Mouse (Mus musculus) intestine, embryonic 16.5 days (tissue): ENCODE measurements around the gene Galntl6. TPM values are rescaled to one million over a fixed set of nuclear protein-coding genes. Genes with fewer than 3 reads are reported as not detected.

ENCODE experiments used
- ATAC-seq: fragments of 200-750 bp; cut with Nextera tagmentation; 2 replicates; pipeline ENCODE4 v1.8.0; 2017; ENCODE audit warnings: moderate TSS enrichment, moderate library complexity
- H3K27ac ChIP-seq: fragments of 300-500 bp; sonication (generic); 2 replicates; pipeline ENCODE4 v1.5.1; 2014; ENCODE audit warnings: mild to moderate bottlenecking, low read length
- H3K27me3 ChIP-seq: fragments of 300-500 bp; sonication (generic); replicated peaks from 2 replicates; pipeline ENCODE4 v1.6.1; 2014; ENCODE audit warnings: low read length, control low read depth, mixed read lengths; ENCODE audit not compliant: control insufficient read depth, insufficient read depth
- H3K36me3 ChIP-seq: fragments of 300-500 bp; sonication (generic); 2 replicates; pipeline ENCODE4 v1.6.1; 2014; ENCODE audit warnings: low read length, control low read depth; ENCODE audit not compliant: control insufficient read depth, insufficient read depth
- H3K4me1 ChIP-seq: fragments of 300-500 bp; sonication (generic); 2 replicates; pipeline ENCODE4 v1.6.1; 2014; ENCODE audit warnings: low read length, control low read depth, mixed read lengths; ENCODE audit not compliant: control insufficient read depth, insufficient read depth
- H3K4me2 ChIP-seq: fragments of 300-500 bp; sonication (generic); 2 replicates; pipeline ENCODE4 v1.6.1; 2014; ENCODE audit warnings: low read depth, low read length, control low read depth
- H3K4me3 ChIP-seq: fragments of 300-500 bp; sonication (generic); 2 replicates; pipeline ENCODE4 v1.5.1; 2014; ENCODE audit warnings: mild to moderate bottlenecking, low read length
- H3K9ac ChIP-seq: fragments of 300-500 bp; sonication (generic); 2 replicates; pipeline ENCODE4 v1.6.1; 2014; ENCODE audit warnings: low read depth, low read length
- H3K9me3 ChIP-seq: fragments of 300-500 bp; sonication (generic); 2 replicates; pipeline ENCODE4 v1.6.1; 2016; ENCODE audit warnings: low read length, control low read depth; ENCODE audit not compliant: control insufficient read depth
- WGBS: fragments of 180-500 bp; shearing (Covaris S2); extraction: QIAGEN DNeasy Blood & Tissue Kit; methylation state at CpG from one replicate; pipeline ENCODE4 v1.1.7; 2014; 5-methylcytosine and 5-hydroxymethylcytosine counted together
- polyA plus RNA-seq: library from polyadenylated mRNA; unstranded; fragments of >200 nt; fragmentation: Nextera tagmentation; extraction: Ambion mirVana; gene quantifications from 2 replicates; pipeline ENCODE4 v1.2.1, GENCODE M21; 2015

Gene Galntl6
- polyA plus RNA-seq, 1 experiment from 2014 or later, result 0.56 TPM

DNA sequence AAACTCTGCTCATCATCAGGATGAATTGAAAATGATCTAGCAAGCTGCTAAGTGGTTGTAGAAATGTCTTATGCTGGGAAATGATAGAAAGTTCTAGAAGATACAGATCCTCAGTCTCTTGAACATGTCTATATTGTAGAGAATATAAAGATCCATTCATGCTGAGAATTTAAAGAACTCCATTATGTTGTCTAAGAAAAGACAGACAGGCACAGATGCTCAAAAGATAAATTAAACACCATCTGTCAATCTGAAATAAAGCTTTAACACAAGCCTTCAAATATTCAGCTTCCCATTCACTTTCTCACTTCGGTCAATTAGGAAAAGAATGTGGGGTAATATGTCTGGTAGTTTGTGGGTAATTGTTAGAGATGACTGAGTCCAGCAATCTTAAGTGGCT lies 658.8 kb downstream of the Galntl6 start:
- Histone ChIP-seq H3K4me1 (no peaks in the 10 kb centered on the region), H3K4me2 (no peak overlapping the region), H3K27me3 (no peaks in the 10 kb centered on the region), H3K4me3 (no peak overlapping the region), H3K9me3 (no peaks in the 10 kb centered on the region), H3K36me3 (no peaks in the 10 kb centered on the region), H3K9ac (no peak overlapping the region), H3K27ac (no peak overlapping the region)
- no peak for ATAC-seq
- 71% methylated on average over 1 of the region's 1 CpGs for WGBS

DNA sequence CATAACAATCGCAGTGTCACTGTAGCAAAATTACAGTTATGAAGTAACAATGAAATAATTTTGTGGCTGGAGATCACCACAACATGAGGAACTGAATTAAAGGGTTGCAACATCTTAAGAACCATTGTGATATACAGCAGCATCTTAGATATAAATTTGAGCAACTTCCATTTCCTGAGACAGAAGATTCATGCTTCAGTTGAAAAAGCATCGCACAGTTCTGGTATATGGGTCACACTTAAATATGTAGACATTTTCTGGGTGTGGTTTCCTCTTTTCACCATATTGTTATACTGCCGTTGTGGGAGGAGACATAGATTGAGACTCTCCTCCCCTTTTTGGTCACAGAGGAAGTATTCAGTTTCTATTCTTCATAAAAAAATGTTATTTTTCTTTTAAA lies 667.6 kb downstream of the Galntl6 start:
- H3K27me3 ChIP-seq, result no peaks in the 10 kb centered on the region
- H3K4me2 ChIP-seq, result no peak overlapping the region
- H3K27ac ChIP-seq, result no peak overlapping the region
- no peak overlapping the region for H3K4me3 ChIP-seq
- no peak for ATAC-seq
- WGBS, result 87% methylated on average over 3 of the region's 3 CpGs
- no peaks in the 10 kb centered on the region for H3K9me3 ChIP-seq
- no peaks in the 10 kb centered on the region for H3K4me1 ChIP-seq
- no peak overlapping the region for H3K9ac ChIP-seq
- H3K36me3 ChIP-seq, result no peaks in the 10 kb centered on the region

- WGBS, result 37% methylated on average over 2 of the region's 2 CpGs
- Histone ChIP-seq H3K4me1 (no peaks in the 10 kb centered on the region), H3K27me3 (no peaks in the 10 kb centered on the region), H3K27ac (no peak overlapping the region), H3K4me3 (no peak overlapping the region), H3K9ac (no peak overlapping the region), H3K9me3 (no peaks in the 10 kb centered on the region), H3K36me3 (no peaks in the 10 kb centered on the region), H3K4me2 (no peak overlapping the region)
- ATAC-seq, result no peak
Observed at GRCm38 (mm10) chr8:58234220-58234619, 678.2 kb downstream of the Galntl6 start.

GRCm38 (mm10) chr8:58228725-58229124 lies 683.7 kb downstream of the Galntl6 start:
- no peak for ATAC-seq
- Histone ChIP-seq H3K27me3 (no peaks in the 10 kb centered on the region), H3K36me3 (no peaks in the 10 kb centered on the region), H3K4me2 (no peak overlapping the region), H3K9ac (no peak overlapping the region), H3K9me3 (no peaks in the 10 kb centered on the region), H3K27ac (no peak overlapping the region), H3K4me1 (no peaks in the 10 kb centered on the region), H3K4me3 (no peak overlapping the region)
- WGBS, result 80% methylated on average over 1 of the region's 1 CpGs

DNA sequence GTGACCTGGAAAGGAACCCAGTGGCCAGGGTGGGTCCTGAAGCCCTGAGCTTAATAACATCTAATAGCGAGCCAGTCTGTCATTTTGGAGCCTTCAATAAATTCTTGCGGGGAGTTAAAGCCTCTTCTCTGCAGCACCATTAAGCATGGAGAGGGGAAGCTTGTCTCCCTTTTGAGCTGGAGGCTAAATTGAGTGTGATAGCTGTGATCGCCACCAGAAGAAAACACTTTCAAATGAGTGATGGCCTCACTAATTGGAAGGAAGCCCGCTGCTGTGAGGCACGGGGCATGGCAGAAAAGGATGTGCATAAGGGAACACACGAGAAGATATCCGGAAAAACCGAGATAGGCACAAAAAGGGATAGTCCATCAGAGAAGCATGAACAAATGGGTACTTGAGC lies 694.6 kb downstream of the Galntl6 start:
- Histone ChIP-seq H3K9ac (no peak overlapping the region), H3K27me3 (no peaks in the 10 kb centered on the region), H3K27ac (no peak overlapping the region), H3K4me1 (no peaks in the 10 kb centered on the region), H3K4me2 (no peak overlapping the region), H3K9me3 (no peaks in the 10 kb centered on the region), H3K4me3 (no peak overlapping the region), H3K36me3 (no peaks in the 10 kb centered on the region)
- ATAC-seq, result no peak
- 61% methylated on average over 8 of the region's 8 CpGs for WGBS

- H3K4me1 ChIP-seq, result no peaks in the 10 kb centered on the region
- H3K36me3 ChIP-seq, result no peaks in the 10 kb centered on the region
- no peaks in the 10 kb centered on the region for H3K27me3 ChIP-seq
- no peak overlapping the region for H3K27ac ChIP-seq
- H3K4me2 ChIP-seq, result no peak overlapping the region
- WGBS, result 64% methylated on average over 1 of the region's 1 CpGs
- no peak overlapping the region for H3K4me3 ChIP-seq
- ATAC-seq, result peak; percentile 82
- no peak overlapping the region for H3K9ac ChIP-seq
- no peaks in the 10 kb centered on the region for H3K9me3 ChIP-seq
Observed at GRCm38 (mm10) chr8:58189694-58190093, 722.7 kb downstream of the Galntl6 start.

- no peak overlapping the region for H3K27ac ChIP-seq
- 17% methylated on average over 1 of the region's 1 CpGs for WGBS
Observed at GRCm38 (mm10) chr8:58146961-58147360, 765.5 kb downstream of the Galntl6 start.

GRCm38 (mm10) chr8:58086733-58087132 lies 825.7 kb downstream of the Galntl6 start:
- Histone ChIP-seq H3K9ac (no peak overlapping the region), H3K4me3 (no peak overlapping the region), H3K27ac (no peak overlapping the region), H3K4me1 (no peaks in the 10 kb centered on the region), H3K27me3 (no peaks in the 10 kb centered on the region), H3K9me3 (no peaks in the 10 kb centered on the region), H3K36me3 (no peaks in the 10 kb centered on the region), H3K4me2 (no peak overlapping the region)
- ATAC-seq, result no peak
- WGBS, result 77% methylated on average over 4 of the region's 4 CpGs

More at GRCm38 (mm10) chr8:58146961-58147360, 765.5 kb downstream of the Galntl6 start:
- no peak for ATAC-seq
- H3K9ac ChIP-seq, result no peak overlapping the region
- no peak overlapping the region for H3K4me3 ChIP-seq
- H3K36me3 ChIP-seq, result no peaks in the 10 kb centered on the region
- no peaks in the 10 kb centered on the region for H3K9me3 ChIP-seq
- H3K4me2 ChIP-seq, result no peak overlapping the region
- no peaks in the 10 kb centered on the region for H3K27me3 ChIP-seq
- no peaks in the 10 kb centered on the region for H3K4me1 ChIP-seq

DNA sequence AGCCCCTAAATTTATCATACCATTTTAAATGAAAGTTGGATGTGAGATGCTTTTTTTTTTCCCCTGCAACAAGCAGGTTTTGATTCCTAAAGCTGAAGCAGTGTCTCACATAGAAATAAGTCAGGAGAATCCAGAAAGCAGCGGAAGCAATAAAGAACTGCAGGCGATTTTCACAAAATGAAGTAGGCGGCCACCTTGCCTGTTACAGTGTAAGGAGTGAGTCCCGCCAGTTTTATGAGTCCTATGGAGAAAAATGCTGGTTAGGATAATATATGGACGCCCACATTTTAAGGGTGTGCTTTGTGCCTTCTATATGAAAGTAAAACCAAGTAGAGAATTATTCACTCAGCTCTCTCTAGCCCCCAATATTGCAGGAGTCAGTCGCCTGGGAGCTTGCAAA lies 827.5 kb downstream of the Galntl6 start:
- no peak overlapping the region for H3K4me2 ChIP-seq
- ATAC-seq, result no peak
- 89% methylated on average over 6 of the region's 6 CpGs for WGBS

GRCm38 (mm10) chr8:58081715-58082114 lies 830.7 kb downstream of the Galntl6 start:
- Histone ChIP-seq H3K27me3 (no peaks in the 10 kb centered on the region), H3K4me1 (no peaks in the 10 kb centered on the region), H3K27ac (no peak overlapping the region), H3K4me3 (no peak overlapping the region), H3K4me2 (no peak overlapping the region), H3K9me3 (no peaks in the 10 kb centered on the region), H3K9ac (no peak overlapping the region), H3K36me3 (no peaks in the 10 kb centered on the region)
- ATAC-seq, result no peak
- 75% methylated on average over 5 of the region's 5 CpGs for WGBS

More for the DNA sequence above, 827.5 kb downstream of the Galntl6 start:
- Histone ChIP-seq H3K4me1 (no peaks in the 10 kb centered on the region), H3K9me3 (no peaks in the 10 kb centered on the region), H3K36me3 (no peaks in the 10 kb centered on the region), H3K27ac (no peak overlapping the region), H3K4me3 (no peak overlapping the region), H3K27me3 (no peaks in the 10 kb centered on the region), H3K9ac (no peak overlapping the region)
